27 mouse cellular contexts compared by ENCODE assay signal in the genomic region with DNA sequence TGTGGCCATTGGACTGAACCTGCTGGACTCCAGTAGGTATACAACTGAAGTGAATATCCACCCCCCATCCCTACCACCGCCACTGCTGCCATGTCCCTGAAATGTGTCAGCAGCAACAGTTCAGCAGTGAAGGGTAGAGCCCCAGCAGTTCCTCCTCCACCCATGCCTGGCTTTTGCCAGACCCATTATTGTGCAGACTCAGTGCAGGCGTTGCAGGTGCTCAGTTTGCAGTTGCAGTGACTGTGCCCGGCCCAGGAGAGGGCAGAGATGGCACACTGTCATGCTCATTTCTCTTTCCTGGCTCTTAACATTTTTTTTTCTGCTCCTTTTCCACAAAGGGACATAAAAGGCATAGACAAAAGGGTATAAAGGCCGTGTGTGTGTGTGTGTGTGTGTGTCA. TPM values are rescaled to one million over a fixed set of nuclear protein-coding genes. Genes with fewer than 3 reads are reported as not detected.
DNase-seq lines count a peak whose midpoint lies in the region; ATAC-seq and TF ChIP-seq lines count a peak whose summit lies in the region.
"Had no signal": no experiment of that assay in that cellular context is flagged by ENCODE, and none has a peak within 500 bp of the region (broad histone marks: within the 10 kb centered on the region; RNA-seq: fewer than 3 reads in every experiment).

No protein-coding gene starts in this region.

- H3K4me3 ChIP-seq in heart, adult 2 months = no peak overlapping the region
- H3K4me3 ChIP-seq in midbrain, embryonic 16.5 days (ENCODE audit: low read depth, low read length) = no peak overlapping the region
- H3K4me3 ChIP-seq: embryonic facial prominence, embryonic 12.5 days; forebrain, embryonic 12.5 days; heart, embryonic 13.5 days; hindbrain, embryonic 12.5 days had no signal

- H3K79me2 ChIP-seq in heart, adult 2 months (replicated peaks; ENCODE audit: control insufficient read depth, insufficient read depth, low read length) = no peaks in the 10 kb centered on the region

- TF ChIP-seq CTCF in heart, adult 2 months (IDR thresholded peaks at IDR 0.05) = no peak

- intact Hi-C loops in heart, adult 2 months (cut with DNase I) = no loop called here

- H3K4me1 ChIP-seq in heart, adult 2 months (ENCODE audit: control insufficient read depth, insufficient read depth, low read length) = peaks cover 1% of the 10 kb centered on the region
- no peaks in the 10 kb centered on the region for H3K4me1 ChIP-seq in midbrain, embryonic 16.5 days (ENCODE audit: control insufficient read depth, insufficient read depth, low read length)
- H3K4me1 ChIP-seq: embryonic facial prominence, embryonic 12.5 days; forebrain, embryonic 12.5 days; hindbrain, embryonic 12.5 days had no signal

- H3K27ac ChIP-seq in heart, adult 2 months = no peak overlapping the region
- H3K27ac ChIP-seq in midbrain, embryonic 16.5 days (ENCODE audit: low read length) = no peak overlapping the region
- H3K27ac ChIP-seq: embryonic facial prominence, embryonic 12.5 days; forebrain, embryonic 12.5 days; heart, embryonic 13.5 days; hindbrain, embryonic 12.5 days had no signal

- peaks cover 2% of the 10 kb centered on the region for H3K36me3 ChIP-seq in heart, adult 2 months (ENCODE audit: control insufficient read depth, insufficient read depth, low read length)
- no peaks in the 10 kb centered on the region for H3K36me3 ChIP-seq in midbrain, embryonic 16.5 days (ENCODE audit: control insufficient read depth, insufficient read depth, low read length)
- H3K36me3 ChIP-seq: embryonic facial prominence, embryonic 12.5 days; forebrain, embryonic 12.5 days; heart, embryonic 13.5 days; hindbrain, embryonic 12.5 days had no signal

- TF ChIP-seq POLR2A in heart, adult 2 months (IDR thresholded peaks at IDR 0.05; ENCODE audit: insufficient read depth, low read depth, low read length) = no peak

- H3K9ac ChIP-seq in heart, adult 2 months (ENCODE audit: low read depth, low read length) = no peak overlapping the region
- no peak overlapping the region for H3K9ac ChIP-seq in midbrain, embryonic 16.5 days (ENCODE audit: low read depth, low read length)
- H3K9ac ChIP-seq: embryonic facial prominence, embryonic 12.5 days; forebrain, embryonic 12.5 days; heart, embryonic 13.5 days; hindbrain, embryonic 12.5 days had no signal

- WGBS in heart, adult 2 months = 76% methylated on average over 4 of the region's 4 CpGs
- 74% methylated on average over 4 of the region's 4 CpGs for WGBS in midbrain, embryonic 16.5 days

- H3K27me3 ChIP-seq in heart, adult 2 months (ENCODE audit: control insufficient read depth, insufficient read depth, low read length) = no peaks in the 10 kb centered on the region
- H3K27me3 ChIP-seq in midbrain, embryonic 16.5 days (ENCODE audit: control insufficient read depth, insufficient read depth, low read depth, low read length) = no peaks in the 10 kb centered on the region
- H3K27me3 ChIP-seq: embryonic facial prominence, embryonic 12.5 days; forebrain, embryonic 12.5 days; heart, embryonic 13.5 days; hindbrain, embryonic 12.5 days had no signal

- ATAC-seq in granulocyte monocyte progenitor cell, adult 5-6 weeks (replicated peaks; ENCODE audit: poor library complexity, severe bottlenecking) = peak; percentile 33; the same call in 1 of the 2 replicates
- 0 out of 2 replicates have a peak, but pooled peaks have one; percentile 50 for ATAC-seq in megakaryocyte-erythroid progenitor cell, adult 5-6 weeks (replicated peaks; ENCODE audit: low FRiP score, low TSS enrichment, poor library complexity, severe bottlenecking)
- ATAC-seq in midbrain, embryonic 16.5 days = no peak
- ATAC-seq: forebrain, embryonic 16.5 days; hindbrain, embryonic 16.5 days; Patski had no signal

- TF ChIP-seq EP300 in heart, adult 2 months (IDR thresholded peaks at IDR 0.05; ENCODE audit: insufficient read depth, low read depth, low read length) = no peak

- H3K9me3 ChIP-seq in midbrain, embryonic 16.5 days (replicated peaks; ENCODE audit: control insufficient read depth, low read length, poor library complexity, severe bottlenecking) = no peaks in the 10 kb centered on the region
- H3K9me3 ChIP-seq: embryonic facial prominence, embryonic 12.5 days; forebrain, embryonic 12.5 days; heart, embryonic 13.5 days; hindbrain, embryonic 12.5 days had no signal

- H3K4me2 ChIP-seq in midbrain, embryonic 16.5 days (ENCODE audit: low read length) = no peak overlapping the region
- H3K4me2 ChIP-seq: embryonic facial prominence, embryonic 12.5 days; forebrain, embryonic 12.5 days; heart, embryonic 13.5 days; hindbrain, embryonic 12.5 days had no signal

- DNase-seq in heart, adult 11 months = peak; percentile 82
- no peak for DNase-seq in heart, adult 2 months
- peak; percentile 12 for DNase-seq in A20 (ENCODE audit: low read depth, low spot score)
- DNase-seq in adrenal gland, adult (ENCODE audit: inconsistent age in 2 of 2, low spot score in 1 of 2) = no peak
- DNase-seq: adrenal gland, adult 8-10 months; adrenal gland, postnatal 36 days; cerebellum, adult 11 months; cerebellum, adult 8-10 months; cerebellum, postnatal 14 days; gastrocnemius, postnatal 10 days; heart, postnatal 36 days had no signal

RNA-seq across cellular contexts. Expression of gene Prdx6b, which starts 18.5 kb away (rescaled TPM):
- total RNA-seq in heart, adult 2 months (2021) = not detected
- 0.06 TPM in 1 of 2 replicates, not detected in the other for polyA plus RNA-seq in heart, adult 2 months (2012; rRNA removed)
- not detected in 2 replicates for total RNA-seq in granulocyte monocyte progenitor cell, adult 5-6 weeks (2014; fragmentation: Nextera tagmentation)
- not detected in 2 replicates for total RNA-seq in granulocyte monocyte progenitor cell, adult 5-6 weeks (2017)
- not detected in 2 replicates for total RNA-seq in megakaryocyte-erythroid progenitor cell, adult 5-6 weeks (2014; fragmentation: Nextera tagmentation)
- total RNA-seq in megakaryocyte-erythroid progenitor cell, adult 5-6 weeks (2017) = not detected in 2 replicates
- polyA plus RNA-seq in midbrain, embryonic 16.5 days (2015; fragmentation: Nextera tagmentation; extraction: Ambion mirVana) = not detected in 2 replicates
- total RNA-seq: adrenal gland, adult 8-10 months; adrenal gland, postnatal 36 days; gastrocnemius, postnatal 10 days; gastrocnemius, postnatal 4 days; heart, postnatal 36 days had no signal
- polyA plus RNA-seq: brain, embryonic 14.5 days; C2C12; cortical plate, adult 2 months; embryonic facial prominence, embryonic 12.5 days; forebrain, embryonic 12.5 days; forebrain, embryonic 16.5 days; frontal cortex, adult 2 months; heart, embryonic 13.5 days; heart, postnatal 0 days; hindbrain, embryonic 12.5 days; hindbrain, embryonic 16.5 days had no signal

RNA-seq across cellular contexts. Expression of gene Dnajc10, which starts 41.5 kb away (rescaled TPM):
- total RNA-seq in heart, adult 2 months (2021) = 10 to 100 TPM; 32.6 to 33.9 TPM
- 12.9 and 23.5 TPM in 2 replicates for polyA plus RNA-seq in heart, adult 2 months (2012; rRNA removed)
- 74.0 and 80.3 TPM in 2 replicates for total RNA-seq in granulocyte monocyte progenitor cell, adult 5-6 weeks (2014; fragmentation: Nextera tagmentation)
- 129 and 136 TPM in 2 replicates for total RNA-seq in granulocyte monocyte progenitor cell, adult 5-6 weeks (2017)
- total RNA-seq in megakaryocyte-erythroid progenitor cell, adult 5-6 weeks (2014; fragmentation: Nextera tagmentation) = 48.0 and 50.3 TPM in 2 replicates
- total RNA-seq in megakaryocyte-erythroid progenitor cell, adult 5-6 weeks (2017) = 50.1 and 99.0 TPM in 2 replicates
- 64.7 and 69.4 TPM in 2 replicates for polyA plus RNA-seq in midbrain, embryonic 16.5 days (2015; fragmentation: Nextera tagmentation; extraction: Ambion mirVana)

Comparison
In these comparisons a context has a peak if more than half of its experiments do, and no peak if none do; other contexts are left out.
1. DNase-seq: peak in heart, adult 11 months (single experiment) and A20 (single experiment); none in heart, adult 2 months (0 of 2) and adrenal gland, adult (0 of 2).